Mouse (Mus musculus): ENCODE measurements at regions not wholly inside any gene's neighbourhood (a gene's known extent, or its start where the extent isn't known, plus 50 kb on each side); places are given as distances from the start of the nearest gene placed in this dataset.

GRCm38 (mm10) chr9:69656053-69656452 lies 104.7 kb downstream of the Foxb1 start:
- no peak overlapping the region for H3K4me3 ChIP-seq
- no peaks in the 10 kb centered on the region for H3K27me3 ChIP-seq (replicated peaks)
- H3K27ac ChIP-seq (ENCODE audit: poor library complexity, severe bottlenecking), result no peak overlapping the region
- H3K4me1 ChIP-seq (replicated peaks), result no peaks in the 10 kb centered on the region
- 0 out of 2 replicates have a peak, but pooled peaks cover 1% of the 10 kb centered on the region for H3K9me3 ChIP-seq (replicated peaks)
- 70% methylated on average over 6 of the region's 6 CpGs for WGBS
- no peaks in the 10 kb centered on the region for H3K36me3 ChIP-seq
- H3K9ac ChIP-seq, result no peak overlapping the region
- H3K4me2 ChIP-seq, result no peak overlapping the region
- ATAC-seq (ENCODE audit: insufficient number of reproducible peaks, low FRiP score), result no peak

GRCm38 (mm10) chr9:69652106-69652505 lies 108.6 kb downstream of the Foxb1 start:
- H3K4me2 ChIP-seq, result no peak overlapping the region
- H3K27me3 ChIP-seq (replicated peaks), result no peaks in the 10 kb centered on the region
- no peak overlapping the region for H3K9ac ChIP-seq
- H3K4me3 ChIP-seq, result no peak overlapping the region
- H3K36me3 ChIP-seq, result no peaks in the 10 kb centered on the region
- H3K9me3 ChIP-seq (replicated peaks), result no peaks in the 10 kb centered on the region
- H3K27ac ChIP-seq (ENCODE audit: poor library complexity, severe bottlenecking), result no peak overlapping the region
- H3K4me1 ChIP-seq (replicated peaks), result no peaks in the 10 kb centered on the region
- WGBS, result 69% methylated on average over 4 of the region's 4 CpGs
- ATAC-seq (ENCODE audit: insufficient number of reproducible peaks, low FRiP score), result no peak

GRCm38 (mm10) chr9:69651608-69652007 lies 109.1 kb downstream of the Foxb1 start:
- H3K27me3 ChIP-seq (replicated peaks), result no peaks in the 10 kb centered on the region
- WGBS, result 77% methylated on average over 8 of the region's 8 CpGs
- no peak overlapping the region for H3K4me3 ChIP-seq
- no peak overlapping the region for H3K27ac ChIP-seq (ENCODE audit: poor library complexity, severe bottlenecking)
- no peak overlapping the region for H3K9ac ChIP-seq
- ATAC-seq (ENCODE audit: insufficient number of reproducible peaks, low FRiP score), result no peak
- no peaks in the 10 kb centered on the region for H3K9me3 ChIP-seq (replicated peaks)
- no peaks in the 10 kb centered on the region for H3K36me3 ChIP-seq
- no peak overlapping the region for H3K4me2 ChIP-seq
- no peaks in the 10 kb centered on the region for H3K4me1 ChIP-seq (replicated peaks)

- H3K36me3 ChIP-seq, result no peaks in the 10 kb centered on the region
- H3K9ac ChIP-seq, result no peak overlapping the region
- no peak overlapping the region for H3K4me2 ChIP-seq
- WGBS, result 69% methylated on average over 5 of the region's 5 CpGs
- ATAC-seq (ENCODE audit: insufficient number of reproducible peaks, low FRiP score), result no peak
- no peak overlapping the region for H3K4me3 ChIP-seq
- no peaks in the 10 kb centered on the region for H3K4me1 ChIP-seq (replicated peaks)
- H3K27me3 ChIP-seq (replicated peaks), result no peaks in the 10 kb centered on the region
- H3K27ac ChIP-seq (ENCODE audit: poor library complexity, severe bottlenecking), result no peak overlapping the region
- no peaks in the 10 kb centered on the region; the same call in 1 of the 2 replicates for H3K9me3 ChIP-seq (replicated peaks)
Observed at GRCm38 (mm10) chr9:69642591-69642990, 118.1 kb downstream of the Foxb1 start.

GRCm38 (mm10) chr9:69623312-69623711 lies 137.4 kb downstream of the Foxb1 start:
- no peak overlapping the region for H3K4me3 ChIP-seq
- no peak overlapping the region for H3K9ac ChIP-seq
- no peaks in the 10 kb centered on the region for H3K4me1 ChIP-seq (replicated peaks)
- no peak overlapping the region for H3K27ac ChIP-seq (ENCODE audit: poor library complexity, severe bottlenecking)
- H3K27me3 ChIP-seq (replicated peaks), result no peaks in the 10 kb centered on the region
- H3K4me2 ChIP-seq, result no peak overlapping the region
- 22% methylated on average over 7 of the region's 7 CpGs for whole genome bisulfite sequencing
- peaks cover 5% of the 10 kb centered on the region; the same call in 1 of the 2 replicates for H3K9me3 ChIP-seq (replicated peaks)
- no peaks in the 10 kb centered on the region for H3K36me3 ChIP-seq
- no peak for ATAC-seq (ENCODE audit: insufficient number of reproducible peaks, low FRiP score)

- no peak overlapping the region for H3K4me2 ChIP-seq
- H3K36me3 ChIP-seq, result no peaks in the 10 kb centered on the region
- H3K4me1 ChIP-seq (replicated peaks), result no peaks in the 10 kb centered on the region
- H3K4me3 ChIP-seq, result no peak overlapping the region
- no peak for ATAC-seq (ENCODE audit: insufficient number of reproducible peaks, low FRiP score)
- no peak overlapping the region for H3K9ac ChIP-seq
- no peak overlapping the region for H3K27ac ChIP-seq (ENCODE audit: poor library complexity, severe bottlenecking)
- WGBS, result 64% methylated on average over 3 of the region's 3 CpGs
- H3K9me3 ChIP-seq (replicated peaks), result peaks cover 5% of the 10 kb centered on the region; the same call in 1 of the 2 replicates
- no peaks in the 10 kb centered on the region for H3K27me3 ChIP-seq (replicated peaks)
Observed at GRCm38 (mm10) chr9:69621006-69621405, 139.7 kb downstream of the Foxb1 start.

- Histone ChIP-seq H3K9me3 (replicated peaks) (0 out of 2 replicates have a peak, but pooled peaks cover 4% of the 10 kb centered on the region), H3K4me3 (no peak overlapping the region), H3K27ac (ENCODE audit: poor library complexity, severe bottlenecking) (no peak overlapping the region), H3K4me1 (replicated peaks) (no peaks in the 10 kb centered on the region), H3K36me3 (no peaks in the 10 kb centered on the region), H3K27me3 (replicated peaks) (no peaks in the 10 kb centered on the region), H3K4me2 (no peak overlapping the region), H3K9ac (no peak overlapping the region)
- ATAC-seq (ENCODE audit: insufficient number of reproducible peaks, low FRiP score), result no peak
- 67% methylated on average over 2 of the region's 2 CpGs for WGBS
Observed at GRCm38 (mm10) chr9:69617328-69617727, 143.4 kb downstream of the Foxb1 start.

- ATAC-seq (ENCODE audit: insufficient number of reproducible peaks, low FRiP score), result no peak
- Histone ChIP-seq H3K9me3 (replicated peaks) (0 out of 2 replicates have a peak, but pooled peaks cover 2% of the 10 kb centered on the region), H3K27me3 (replicated peaks) (no peaks in the 10 kb centered on the region), H3K36me3 (no peaks in the 10 kb centered on the region), H3K4me1 (replicated peaks) (no peaks in the 10 kb centered on the region), H3K27ac (ENCODE audit: poor library complexity, severe bottlenecking) (no peak overlapping the region), H3K9ac (no peak overlapping the region), H3K4me2 (no peak overlapping the region), H3K4me3 (no peak overlapping the region)
- 70% methylated on average over 8 of the region's 8 CpGs for WGBS
Observed at GRCm38 (mm10) chr9:69597472-69597871, 144.1 kb downstream of the Anxa2 start.

GRCm38 (mm10) chr9:69592329-69593062 lies 139.1 kb downstream of the Anxa2 start:
- 0 out of 2 replicates have a peak, but pooled peaks cover 2% of the 10 kb centered on the region for H3K9me3 ChIP-seq (replicated peaks)
- 75% methylated on average over 15 of the region's 15 CpGs for WGBS
- no peaks in the 10 kb centered on the region for H3K27me3 ChIP-seq (replicated peaks)
- no peak overlapping the region for H3K4me3 ChIP-seq
- H3K4me2 ChIP-seq, result no peak overlapping the region
- H3K4me1 ChIP-seq (replicated peaks), result no peaks in the 10 kb centered on the region
- no peaks in the 10 kb centered on the region for H3K36me3 ChIP-seq
- no peak for ATAC-seq (ENCODE audit: insufficient number of reproducible peaks, low FRiP score)
- no peak overlapping the region for H3K9ac ChIP-seq
- H3K27ac ChIP-seq (ENCODE audit: poor library complexity, severe bottlenecking), result no peak overlapping the region

- Histone ChIP-seq H3K4me1 (replicated peaks) (no peaks in the 10 kb centered on the region), H3K4me3 (no peak overlapping the region), H3K9me3 (replicated peaks) (0 out of 2 replicates have a peak, but pooled peaks cover 2% of the 10 kb centered on the region), H3K27ac (ENCODE audit: poor library complexity, severe bottlenecking) (no peak overlapping the region), H3K36me3 (no peaks in the 10 kb centered on the region), H3K9ac (no peak overlapping the region), H3K4me2 (no peak overlapping the region), H3K27me3 (replicated peaks) (no peaks in the 10 kb centered on the region)
- ATAC-seq (ENCODE audit: insufficient number of reproducible peaks, low FRiP score), result no peak
- WGBS, result 82% methylated on average over 4 of the region's 4 CpGs
Observed at GRCm38 (mm10) chr9:69588846-69589245, 135.4 kb downstream of the Anxa2 start.

GRCm38 (mm10) chr9:69587096-69587495 lies 133.7 kb downstream of the Anxa2 start:
- Histone ChIP-seq H3K27ac (ENCODE audit: poor library complexity, severe bottlenecking) (no peak overlapping the region), H3K4me1 (replicated peaks) (no peaks in the 10 kb centered on the region), H3K4me3 (no peak overlapping the region), H3K9ac (no peak overlapping the region), H3K36me3 (no peaks in the 10 kb centered on the region), H3K27me3 (replicated peaks) (no peaks in the 10 kb centered on the region), H3K9me3 (replicated peaks) (no peaks in the 10 kb centered on the region), H3K4me2 (no peak overlapping the region)
- ATAC-seq (ENCODE audit: insufficient number of reproducible peaks, low FRiP score), result no peak
- 72% methylated on average over 3 of the region's 3 CpGs for WGBS

- H3K4me2 ChIP-seq, result no peak overlapping the region
- H3K4me1 ChIP-seq (replicated peaks), result no peaks in the 10 kb centered on the region
- no peak overlapping the region for H3K9ac ChIP-seq
- no peak overlapping the region for H3K27ac ChIP-seq (ENCODE audit: poor library complexity, severe bottlenecking)
- H3K4me3 ChIP-seq, result no peak overlapping the region
- no peaks in the 10 kb centered on the region for H3K36me3 ChIP-seq
- H3K9me3 ChIP-seq (replicated peaks), result no peaks in the 10 kb centered on the region
- no peaks in the 10 kb centered on the region for H3K27me3 ChIP-seq (replicated peaks)
- ATAC-seq (ENCODE audit: insufficient number of reproducible peaks, low FRiP score), result no peak
Observed at GRCm38 (mm10) chr9:69581236-69581635, 127.8 kb downstream of the Anxa2 start.
